29 mouse cellular contexts compared by ENCODE assay signal in genomic region chr2:34079282-34079681, GRCm38 (mm10).
DNase-seq lines count a peak whose midpoint lies in the region; ATAC-seq lines count a peak whose summit lies in the region.
"Had no signal": no experiment of that assay in that cellular context is flagged by ENCODE, and none has a peak within 500 bp of the region (broad histone marks: within the 10 kb centered on the region; RNA-seq: fewer than 3 reads in every experiment).

No protein-coding gene starts in this region.

- no peak overlapping the region for H3K9ac ChIP-seq in forebrain, embryonic 11.5 days (ENCODE audit: low read length)
- H3K9ac ChIP-seq in kidney, embryonic 16.5 days (replicated peaks; ENCODE audit: low read length) = no peak overlapping the region
- no peak overlapping the region for H3K9ac ChIP-seq in midbrain, embryonic 12.5 days (replicated peaks)
- no peak overlapping the region for H3K9ac ChIP-seq in midbrain, embryonic 15.5 days
- no peak overlapping the region for H3K9ac ChIP-seq in midbrain, embryonic 13.5 days (replicated peaks)
- H3K9ac ChIP-seq: forebrain, postnatal 0 days; heart, embryonic 12.5 days; limb, embryonic 15.5 days; liver, embryonic 13.5 days; neural tube, embryonic 12.5 days had no signal

- H3K27ac ChIP-seq in forebrain, embryonic 10.5 days = peak overlapping the region; percentile 73
- no peak overlapping the region for H3K27ac ChIP-seq in forebrain, embryonic 11.5 days (ENCODE audit: low read depth, low read length)
- no peak overlapping the region for H3K27ac ChIP-seq in kidney, embryonic 16.5 days (ENCODE audit: low read length)
- peak overlapping the region; percentile 39 for H3K27ac ChIP-seq in midbrain, embryonic 12.5 days (replicated peaks)
- H3K27ac ChIP-seq in midbrain, embryonic 15.5 days = no peak overlapping the region
- peak overlapping the region; percentile 85 for H3K27ac ChIP-seq in midbrain, embryonic 13.5 days
- H3K27ac ChIP-seq: heart, adult 2 months; limb, embryonic 10.5 days; limb, embryonic 15.5 days; liver, embryonic 13.5 days; neural tube, embryonic 12.5 days had no signal

- H3K9me3 ChIP-seq in forebrain, embryonic 10.5 days = peaks cover 4% of the 10 kb centered on the region; the same call in 1 of the 2 replicates
- H3K9me3 ChIP-seq in forebrain, embryonic 11.5 days (ENCODE audit: control insufficient read depth, low read length) = no peaks in the 10 kb centered on the region
- no peaks in the 10 kb centered on the region for H3K9me3 ChIP-seq in kidney, embryonic 16.5 days (ENCODE audit: low read length)
- no peaks in the 10 kb centered on the region for H3K9me3 ChIP-seq in midbrain, embryonic 12.5 days
- no peaks in the 10 kb centered on the region for H3K9me3 ChIP-seq in midbrain, embryonic 15.5 days
- H3K9me3 ChIP-seq in midbrain, embryonic 13.5 days = peaks cover 9% of the 10 kb centered on the region; the same call in 1 of the 2 replicates
- H3K9me3 ChIP-seq: limb, embryonic 10.5 days; limb, embryonic 15.5 days; liver, embryonic 13.5 days; neural tube, embryonic 12.5 days had no signal

- no peak for ATAC-seq in forebrain, embryonic 11.5 days (replicated peaks; ENCODE audit: low FRiP score)
- ATAC-seq in kidney, embryonic 16.5 days (ENCODE audit: low FRiP score, low TSS enrichment) = peak; percentile 63; the same call in 1 of the 2 replicates
- ATAC-seq in midbrain, embryonic 12.5 days (ENCODE audit: low FRiP score, low read depth) = no peak
- no peak for ATAC-seq in midbrain, embryonic 15.5 days (replicated peaks)
- ATAC-seq in midbrain, embryonic 13.5 days = no peak
- no peak for ATAC-seq in activated CD4-positive, CD25-positive, alpha-beta regulatory T cell, adult 4 months
- ATAC-seq: inflammation-experienced regulatory T-cells, adult 6 months; lung, postnatal 0 days had no signal

- no peak for DNase-seq in forebrain, embryonic 10.5 days (ENCODE audit: extremely low spot score, low spot score)
- DNase-seq in forebrain, embryonic 11.5 days (ENCODE audit: low spot score) = no peak
- DNase-seq in kidney, adult 11 months = no peak
- DNase-seq: adrenal gland, postnatal 10 days; cerebellum, adult 8-10 months; cerebellum, postnatal 25 days; forebrain, postnatal 0 days; heart, adult 2 months; heart, postnatal 4 days; kidney, adult 8-10 months; layer of hippocampus, adult 9-11 months; liver, embryonic 13.5 days; lung, adult 18-20 months; lung, postnatal 4 days; right cerebral cortex, postnatal 14 days; thymus, postnatal 14 days had no signal

- H3K4me2 ChIP-seq in forebrain, embryonic 11.5 days (ENCODE audit: low read depth, low read length, severe bottlenecking) = no peak overlapping the region
- no peak overlapping the region for H3K4me2 ChIP-seq in kidney, embryonic 16.5 days (replicated peaks; ENCODE audit: low read depth, low read length)
- no peak overlapping the region for H3K4me2 ChIP-seq in midbrain, embryonic 12.5 days (replicated peaks)
- H3K4me2 ChIP-seq in midbrain, embryonic 15.5 days = no peak overlapping the region
- no peak overlapping the region for H3K4me2 ChIP-seq in midbrain, embryonic 13.5 days (replicated peaks)
- H3K4me2 ChIP-seq: heart, embryonic 12.5 days; limb, embryonic 15.5 days; liver, embryonic 13.5 days; neural tube, embryonic 12.5 days had no signal

- H3K4me1 ChIP-seq in forebrain, embryonic 10.5 days = peaks cover 32% of the 10 kb centered on the region
- peaks cover 15% of the 10 kb centered on the region; the same call in 1 of the 2 replicates for H3K4me1 ChIP-seq in forebrain, embryonic 11.5 days (replicated peaks; ENCODE audit: control insufficient read depth, insufficient read depth, low read length)
- H3K4me1 ChIP-seq in kidney, embryonic 16.5 days (ENCODE audit: insufficient read depth, low read length) = peaks cover 4% of the 10 kb centered on the region; the same call in 1 of the 2 replicates
- H3K4me1 ChIP-seq in midbrain, embryonic 12.5 days = peaks cover 25% of the 10 kb centered on the region
- peaks cover 23% of the 10 kb centered on the region for H3K4me1 ChIP-seq in midbrain, embryonic 15.5 days
- H3K4me1 ChIP-seq in midbrain, embryonic 13.5 days (replicated peaks) = peaks cover 28% of the 10 kb centered on the region
- H3K4me1 ChIP-seq: heart, embryonic 12.5 days; limb, embryonic 15.5 days; liver, embryonic 13.5 days had no signal

- WGBS in forebrain, embryonic 10.5 days = 80% methylated on average over 12 of the region's 12 CpGs
- 80% methylated on average over 12 of the region's 12 CpGs for WGBS in forebrain, embryonic 11.5 days
- WGBS in kidney, embryonic 16.5 days = 37% methylated on average over 12 of the region's 12 CpGs
- 72% methylated on average over 12 of the region's 12 CpGs for WGBS in midbrain, embryonic 12.5 days
- 74% methylated on average over 12 of the region's 12 CpGs for WGBS in midbrain, embryonic 15.5 days
- 69% methylated on average over 12 of the region's 12 CpGs for WGBS in midbrain, embryonic 13.5 days

- H3K4me3 ChIP-seq in forebrain, embryonic 10.5 days = no peak overlapping the region
- no peak overlapping the region for H3K4me3 ChIP-seq in forebrain, embryonic 11.5 days (ENCODE audit: low read depth, low read length)
- H3K4me3 ChIP-seq in kidney, embryonic 16.5 days (ENCODE audit: low read length) = no peak overlapping the region
- no peak overlapping the region for H3K4me3 ChIP-seq in midbrain, embryonic 12.5 days
- H3K4me3 ChIP-seq in midbrain, embryonic 15.5 days = no peak overlapping the region
- H3K4me3 ChIP-seq in midbrain, embryonic 13.5 days (replicated peaks) = no peak overlapping the region
- H3K4me3 ChIP-seq: heart, adult 2 months; heart, embryonic 12.5 days; limb, embryonic 10.5 days; limb, embryonic 15.5 days; liver, embryonic 13.5 days; megakaryocyte, embryonic 14.5 days; neural tube, embryonic 12.5 days had no signal

- H3K27me3 ChIP-seq in forebrain, embryonic 10.5 days (ENCODE audit: poor library complexity, severe bottlenecking) = no peaks in the 10 kb centered on the region
- no peaks in the 10 kb centered on the region for H3K27me3 ChIP-seq in forebrain, embryonic 11.5 days (ENCODE audit: control insufficient read depth, insufficient read depth, low read length)
- no peaks in the 10 kb centered on the region for H3K27me3 ChIP-seq in kidney, embryonic 16.5 days (ENCODE audit: insufficient read depth, low read length)
- H3K27me3 ChIP-seq in midbrain, embryonic 12.5 days = no peaks in the 10 kb centered on the region
- H3K27me3 ChIP-seq in midbrain, embryonic 15.5 days (replicated peaks) = no peaks in the 10 kb centered on the region
- H3K27me3 ChIP-seq in midbrain, embryonic 13.5 days = no peaks in the 10 kb centered on the region
- H3K27me3 ChIP-seq: CH12.LX; heart, embryonic 12.5 days; limb, embryonic 15.5 days; liver, embryonic 13.5 days; neural tube, embryonic 12.5 days had no signal

- no peaks in the 10 kb centered on the region for H3K36me3 ChIP-seq in forebrain, embryonic 10.5 days (replicated peaks)
- H3K36me3 ChIP-seq in forebrain, embryonic 11.5 days (ENCODE audit: control insufficient read depth, insufficient read depth, low read length) = no peaks in the 10 kb centered on the region
- H3K36me3 ChIP-seq in kidney, embryonic 16.5 days (ENCODE audit: insufficient read depth, low read length) = no peaks in the 10 kb centered on the region
- H3K36me3 ChIP-seq in midbrain, embryonic 12.5 days = no peaks in the 10 kb centered on the region
- no peaks in the 10 kb centered on the region for H3K36me3 ChIP-seq in midbrain, embryonic 15.5 days (replicated peaks)
- no peaks in the 10 kb centered on the region for H3K36me3 ChIP-seq in midbrain, embryonic 13.5 days
- H3K36me3 ChIP-seq: heart, embryonic 12.5 days; limb, embryonic 10.5 days; limb, embryonic 15.5 days; liver, embryonic 13.5 days; neural tube, embryonic 12.5 days had no signal

Comparison
In these comparisons a context has a peak if more than half of its experiments do, and no peak if none do; other contexts are left out.
1. H3K27ac ChIP-seq: peak in forebrain, embryonic 10.5 days (single experiment), midbrain, embryonic 12.5 days (single experiment) and midbrain, embryonic 13.5 days (single experiment); none in forebrain, embryonic 11.5 days (single experiment), kidney, embryonic 16.5 days (single experiment) and midbrain, embryonic 15.5 days (single experiment).